Mouse (Mus musculus): ENCODE data around the gene Spry2. TPM values are rescaled to one million over a fixed set of nuclear protein-coding genes. Genes with fewer than 3 reads are reported as not detected.

Spry2 gene
- polyA plus RNA-seq, 1 experiment: 4.5 TPM

DNA sequence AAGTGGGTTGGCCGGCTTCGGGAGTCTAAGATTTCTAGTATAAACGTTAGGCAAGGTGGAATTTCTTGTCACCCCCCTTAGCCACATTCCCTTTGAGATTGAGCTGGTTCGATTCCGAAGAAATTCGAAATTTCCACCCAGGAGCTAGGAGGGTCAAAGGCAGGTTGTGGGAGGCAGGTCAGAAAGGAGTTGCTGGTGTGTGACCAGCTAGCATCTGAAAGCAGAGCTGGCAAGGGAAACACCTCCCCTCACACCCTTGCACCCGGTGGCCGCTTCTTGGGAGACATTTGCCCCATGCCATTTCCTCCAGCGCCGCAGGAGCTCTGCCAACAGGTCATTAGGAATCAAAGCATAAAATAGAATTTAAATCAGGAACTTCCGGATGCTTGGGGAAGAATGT, 2.5 kb upstream of the Spry2 start:
- peaks cover 6% of the 10 kb centered on the region; the same call in 1 of the 2 replicates for H3K4me1 ChIP-seq (ENCODE audit: control insufficient read depth, insufficient read depth, insufficient read length)
- TF ChIP-seq POLR2A (IDR thresholded peaks at IDR 0.05; ENCODE audit: low read depth, low read length): no peak
- WGBS: 22% methylated on average over 11 of the region's 11 CpGs
- peak overlapping the region; percentile 50; the same call in 1 of the 2 replicates for H3K4me3 ChIP-seq (ENCODE audit: extremely low read depth, insufficient read depth, insufficient read length)
- H3K27ac ChIP-seq (ENCODE audit: insufficient read depth, low read length): no peak overlapping the region
- H3K36me3 ChIP-seq (ENCODE audit: control insufficient read depth, insufficient read depth, low read length): no peaks in the 10 kb centered on the region
- DNase-seq (ENCODE audit: low read depth in 1 of 2, low spot score in 2 of 2): no peak
- peaks cover 4% of the 10 kb centered on the region; the same call in 1 of the 2 replicates for H3K27me3 ChIP-seq (ENCODE audit: control insufficient read depth, insufficient read depth, low read length)

DNA sequence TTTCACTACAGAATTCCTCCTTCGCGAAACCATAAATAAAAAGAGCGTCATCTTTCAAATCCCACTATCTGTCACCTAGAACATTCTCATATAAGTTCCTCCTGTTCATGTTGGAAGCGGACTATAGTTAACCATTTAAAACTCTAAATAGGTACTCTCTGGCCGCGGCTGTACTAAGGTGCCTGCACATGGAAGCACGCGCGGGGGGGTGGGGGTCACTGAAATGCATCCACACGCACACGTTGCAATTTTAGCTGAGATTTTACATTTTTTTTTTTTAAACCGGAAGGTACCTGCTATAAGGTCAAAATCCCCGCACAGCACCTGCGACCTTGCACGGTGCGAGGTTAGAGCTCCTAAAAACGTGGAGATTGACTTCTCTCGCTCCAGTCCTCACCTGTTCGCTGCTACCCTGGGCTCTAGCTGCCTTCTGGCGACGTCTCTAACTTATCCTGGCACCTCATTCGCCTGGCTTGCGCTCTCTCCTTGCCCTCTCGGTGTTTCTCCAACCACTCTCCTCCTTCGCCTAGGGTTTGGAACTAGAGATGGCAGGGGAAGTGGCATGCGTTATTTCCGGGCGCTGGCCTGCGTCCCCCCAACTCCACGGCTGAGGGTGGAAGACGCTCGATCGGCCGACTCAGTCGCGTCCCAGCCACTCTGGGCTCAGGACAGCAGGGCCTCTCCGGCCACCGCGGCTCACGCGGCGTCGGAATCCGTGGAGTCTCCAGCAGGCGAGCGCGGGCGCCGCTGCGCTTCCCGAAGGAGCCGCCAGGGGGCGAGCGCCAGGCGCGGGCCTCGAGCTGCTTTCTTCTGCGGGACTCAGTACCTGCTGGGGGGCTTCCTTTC, 1.9 kb upstream of the Spry2 start:
- H3K36me3 ChIP-seq (ENCODE audit: control insufficient read depth, insufficient read depth, low read length): no peaks in the 10 kb centered on the region
- DNase-seq (ENCODE audit: low read depth in 1 of 2, low spot score in 2 of 2): peak in 1 of 2 experiments; percentile 58
- peak overlapping the region; percentile 50 for H3K4me3 ChIP-seq (ENCODE audit: extremely low read depth, insufficient read depth, insufficient read length)
- H3K27ac ChIP-seq (ENCODE audit: insufficient read depth, low read length): no peak overlapping the region
- under 1% methylated on average over 58 of the region's 58 CpGs for WGBS
- peaks cover 4% of the 10 kb centered on the region; the same call in 1 of the 2 replicates for H3K27me3 ChIP-seq (ENCODE audit: control insufficient read depth, insufficient read depth, low read length)
- H3K4me1 ChIP-seq (ENCODE audit: control insufficient read depth, insufficient read depth, insufficient read length): peaks cover 6% of the 10 kb centered on the region; the same call in 1 of the 2 replicates
- no peak for TF ChIP-seq POLR2A (IDR thresholded peaks at IDR 0.05; ENCODE audit: low read depth, low read length)
- TF ChIP-seq CTCF (IDR thresholded peaks at IDR 0.05; ENCODE audit: extremely low read depth, insufficient read depth, insufficient read length, insufficient replicate concordance): peak; percentile 78

DNA sequence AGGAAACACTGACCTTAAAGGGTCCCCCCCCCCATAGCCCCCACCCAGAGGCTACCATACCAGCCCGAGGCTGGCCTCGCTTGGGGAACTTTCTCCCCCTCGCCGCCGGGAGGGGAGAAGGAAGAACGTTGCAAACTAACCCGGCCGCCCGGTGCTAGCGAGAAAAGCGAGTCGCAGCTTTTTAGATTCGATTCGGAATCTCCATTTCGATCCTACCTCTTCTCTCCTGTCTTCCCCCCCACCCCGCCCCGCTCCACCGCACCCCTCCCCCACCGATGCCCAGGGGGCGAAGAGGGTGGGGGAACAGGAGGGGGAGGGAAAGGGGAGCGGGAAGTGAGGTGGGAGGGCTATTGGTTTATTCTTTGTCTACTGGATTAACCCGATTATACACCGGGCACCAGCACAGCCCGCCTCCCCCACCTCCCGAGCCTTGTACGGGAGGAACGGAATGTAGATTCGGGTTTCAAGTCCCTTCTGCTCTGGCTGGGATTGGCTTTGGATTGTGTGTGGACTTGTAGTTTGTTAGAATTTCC, 1.0 kb upstream of the Spry2 start:
- peaks cover 4% of the 10 kb centered on the region; the same call in 1 of the 2 replicates for H3K27me3 ChIP-seq (ENCODE audit: control insufficient read depth, insufficient read depth, low read length)
- peaks cover 6% of the 10 kb centered on the region; the same call in 1 of the 2 replicates for H3K4me1 ChIP-seq (ENCODE audit: control insufficient read depth, insufficient read depth, insufficient read length)
- WGBS: under 1% methylated on average over 28 of the region's 28 CpGs
- no peaks in the 10 kb centered on the region for H3K36me3 ChIP-seq (ENCODE audit: control insufficient read depth, insufficient read depth, low read length)
- TF ChIP-seq POLR2A (IDR thresholded peaks at IDR 0.05; ENCODE audit: low read depth, low read length) (no peak), CTCF (IDR thresholded peaks at IDR 0.05; ENCODE audit: extremely low read depth, insufficient read depth, insufficient read length, insufficient replicate concordance) (no peak)
- H3K27ac ChIP-seq (ENCODE audit: insufficient read depth, low read length): peak overlapping the region; percentile 55; the same call in 1 of the 2 replicates
- DNase-seq (ENCODE audit: low read depth in 1 of 2, low spot score in 2 of 2): no peak
- peak overlapping the region; percentile 60 for H3K4me3 ChIP-seq (ENCODE audit: extremely low read depth, insufficient read depth, insufficient read length)

DNA sequence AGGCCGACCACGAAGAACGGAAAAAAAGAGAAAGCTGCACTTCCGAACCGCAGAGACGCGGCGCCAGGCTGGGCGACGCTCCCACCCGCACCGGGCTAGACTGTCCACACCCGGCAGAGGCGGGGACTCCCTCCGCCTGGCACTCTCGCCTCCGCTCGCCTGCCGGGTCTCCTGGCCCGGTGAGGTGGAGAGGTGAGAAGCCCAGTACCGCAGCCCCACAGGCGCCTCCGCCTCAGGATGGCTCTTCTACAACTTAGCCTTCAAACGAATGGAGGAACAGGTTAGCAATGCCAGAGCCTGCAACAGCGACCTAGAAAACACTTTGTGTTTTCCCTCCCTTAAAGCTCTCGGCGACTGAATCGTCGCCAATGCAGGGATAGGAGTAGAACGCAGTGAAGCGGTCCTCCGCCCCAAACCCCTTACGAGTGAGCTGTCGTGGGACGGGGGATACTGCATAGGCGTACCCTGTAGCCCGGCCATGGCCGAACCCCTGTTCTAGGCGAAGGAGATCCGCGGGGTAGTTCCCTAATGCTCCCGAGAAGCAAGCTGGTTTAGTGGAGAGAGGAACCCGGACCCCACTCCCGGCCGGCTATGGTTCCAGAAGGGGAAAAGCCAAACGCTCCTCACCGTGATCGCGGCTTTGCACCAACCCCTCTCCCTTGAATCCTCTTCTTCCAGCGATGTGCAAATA, 513 bp downstream of the Spry2 start:
- Histone ChIP-seq H3K27ac (ENCODE audit: insufficient read depth, low read length) (peak overlapping the region; percentile 54), H3K36me3 (ENCODE audit: control insufficient read depth, insufficient read depth, low read length) (no peaks in the 10 kb centered on the region), H3K27me3 (ENCODE audit: control insufficient read depth, insufficient read depth, low read length) (peaks cover 4% of the 10 kb centered on the region; the same call in 1 of the 2 replicates), H3K4me1 (ENCODE audit: control insufficient read depth, insufficient read depth, insufficient read length) (peaks cover 6% of the 10 kb centered on the region; the same call in 1 of the 2 replicates), H3K4me3 (ENCODE audit: extremely low read depth, insufficient read depth, insufficient read length) (peak overlapping the region; percentile 61)
- WGBS: under 1% methylated on average over 50 of the region's 50 CpGs
- TF ChIP-seq POLR2A (IDR thresholded peaks at IDR 0.05; ENCODE audit: low read depth, low read length) (no peak), CTCF (IDR thresholded peaks at IDR 0.05; ENCODE audit: extremely low read depth, insufficient read depth, insufficient read length, insufficient replicate concordance) (no peak)
- DNase-seq (ENCODE audit: low read depth in 1 of 2, low spot score in 2 of 2): peak in 1 of 2 experiments; percentile 19

DNA sequence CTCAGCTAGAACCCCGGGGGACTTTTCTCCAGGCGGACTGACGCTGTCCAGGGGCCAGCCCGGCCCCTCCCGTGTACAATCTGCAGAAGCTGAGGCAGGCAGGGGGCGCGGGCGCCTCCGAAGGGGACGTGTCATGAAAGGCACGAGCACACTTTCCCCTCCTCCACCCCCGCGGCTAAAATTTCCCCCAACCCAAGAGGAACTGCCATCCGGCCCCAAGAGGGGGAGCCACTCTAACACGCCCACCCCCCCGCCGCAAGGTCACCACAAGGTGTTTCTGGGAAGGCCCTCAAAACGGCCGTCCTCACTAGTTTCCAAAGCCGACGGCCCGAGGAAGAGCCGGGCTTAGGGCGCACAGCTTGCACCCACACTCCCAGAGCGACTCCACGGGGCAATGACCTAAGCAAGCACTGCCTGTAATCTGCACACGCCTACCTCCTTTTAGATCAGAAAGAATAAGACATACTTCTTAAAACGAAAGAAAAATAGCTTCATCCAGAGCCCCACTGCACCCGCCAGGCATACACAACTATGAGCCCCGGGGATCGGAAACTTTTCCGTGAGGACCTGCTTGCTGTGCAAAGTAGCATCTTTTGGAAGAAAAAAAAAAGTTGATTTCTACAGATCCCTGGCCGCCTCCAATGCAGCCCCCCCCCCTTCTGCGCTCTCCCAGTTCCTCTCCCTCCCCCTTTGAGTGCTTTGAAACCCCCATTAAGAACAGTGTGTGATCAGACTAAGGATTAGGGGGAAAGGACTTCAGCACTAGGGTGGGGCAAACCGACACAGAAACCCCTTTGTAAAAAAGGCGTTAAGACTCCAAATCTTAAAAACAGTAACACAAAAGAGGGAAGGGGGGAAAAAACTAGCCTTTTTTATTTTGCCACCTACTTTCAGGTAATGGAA, 1.4 kb downstream of the Spry2 start:
- under 1% methylated on average over 36 of the region's 36 CpGs for WGBS
- DNase-seq (ENCODE audit: low read depth in 1 of 2, low spot score in 2 of 2): peak in 1 of 2 experiments; percentile 17
- TF ChIP-seq CTCF (IDR thresholded peaks at IDR 0.05; ENCODE audit: extremely low read depth, insufficient read depth, insufficient read length, insufficient replicate concordance): no peak
- no peak for TF ChIP-seq POLR2A (IDR thresholded peaks at IDR 0.05; ENCODE audit: low read depth, low read length)
- H3K4me1 ChIP-seq (ENCODE audit: control insufficient read depth, insufficient read depth, insufficient read length): peaks cover 6% of the 10 kb centered on the region; the same call in 1 of the 2 replicates
- no peaks in the 10 kb centered on the region for H3K36me3 ChIP-seq (ENCODE audit: control insufficient read depth, insufficient read depth, low read length)
- peak overlapping the region; percentile 61 for H3K4me3 ChIP-seq (ENCODE audit: extremely low read depth, insufficient read depth, insufficient read length)
- H3K27me3 ChIP-seq (ENCODE audit: control insufficient read depth, insufficient read depth, low read length): peaks cover 4% of the 10 kb centered on the region; the same call in 1 of the 2 replicates
- peak overlapping the region; percentile 32; the same call in 1 of the 2 replicates for H3K27ac ChIP-seq (ENCODE audit: insufficient read depth, low read length)

GRCm38 (mm10) chr14:105893623-105893995, 3.0 kb downstream of the Spry2 start:
- H3K4me1 ChIP-seq (ENCODE audit: control insufficient read depth, insufficient read depth, insufficient read length): peaks cover 5% of the 10 kb centered on the region; the same call in 1 of the 2 replicates
- no peak for TF ChIP-seq CTCF (IDR thresholded peaks at IDR 0.05; ENCODE audit: extremely low read depth, insufficient read depth, insufficient read length, insufficient replicate concordance)
- H3K36me3 ChIP-seq (ENCODE audit: control insufficient read depth, insufficient read depth, low read length): no peaks in the 10 kb centered on the region
- no peak overlapping the region; the same call in 1 of the 2 replicates for H3K4me3 ChIP-seq (ENCODE audit: extremely low read depth, insufficient read depth, insufficient read length)
- DNase-seq (ENCODE audit: low read depth in 1 of 2, low spot score in 2 of 2): no peak
- H3K27me3 ChIP-seq (ENCODE audit: control insufficient read depth, insufficient read depth, low read length): no peaks in the 10 kb centered on the region; the same call in 1 of the 2 replicates
- 63% methylated on average over 9 of the region's 9 CpGs for WGBS
- no peak overlapping the region for H3K27ac ChIP-seq (ENCODE audit: insufficient read depth, low read length)
